Mouse (Mus musculus): ENCODE results near the gene Inpp5d. TPM values are rescaled to one million over a fixed set of nuclear protein-coding genes. Genes with fewer than 3 reads are reported as not detected.

Gene Inpp5d
- total and polyA plus RNA-seq, 2 experiments from 2014 or later: 3.1 to 6.4 TPM

DNA sequence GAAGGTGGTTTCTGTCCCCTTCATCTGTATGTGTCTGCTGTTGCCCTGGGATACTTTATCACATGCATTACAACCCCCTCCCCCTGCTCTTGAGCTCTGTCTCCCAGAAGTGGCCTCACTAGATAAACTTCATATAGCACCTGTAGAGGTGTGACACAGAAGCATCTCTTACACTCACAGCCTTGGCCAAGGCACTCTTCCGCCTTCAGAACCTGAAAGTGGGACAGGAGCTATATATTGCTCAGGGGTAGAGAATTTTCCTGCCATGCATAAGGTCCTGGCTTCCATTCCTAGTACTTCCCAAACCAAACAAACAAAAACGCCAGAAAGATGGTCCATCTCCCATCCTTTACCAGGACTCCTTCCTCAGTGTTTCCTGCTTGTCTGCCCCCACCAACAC, 84.1 kb downstream of the Inpp5d start:
- H3K4me2 ChIP-seq (ENCODE audit: low read depth, low read length, poor library complexity, severe bottlenecking): no peak overlapping the region
- WGBS: 83% methylated on average over 2 of the region's 2 CpGs
- H3K9me3 ChIP-seq (ENCODE audit: low read length): no peaks in the 10 kb centered on the region
- H3K27me3 ChIP-seq (ENCODE audit: insufficient read depth, low read length): no peaks in the 10 kb centered on the region
- H3K4me3 ChIP-seq (ENCODE audit: low read depth, low read length): no peak overlapping the region
- no peak overlapping the region for H3K27ac ChIP-seq (ENCODE audit: low read depth, low read length)
- DNase-seq (ENCODE audit: low spot score) (no peak), ATAC-seq (ENCODE audit: low FRiP score) (no peak)
- no peak overlapping the region for H3K9ac ChIP-seq (replicated peaks; ENCODE audit: low read length, poor library complexity, severe bottlenecking)
- no peaks in the 10 kb centered on the region for H3K36me3 ChIP-seq (ENCODE audit: insufficient read depth, low read length)
- no peak for TF ChIP-seq CTCF (IDR thresholded peaks at IDR 0.05)
- H3K4me1 ChIP-seq (ENCODE audit: insufficient read depth, low read length): no peaks in the 10 kb centered on the region

DNA sequence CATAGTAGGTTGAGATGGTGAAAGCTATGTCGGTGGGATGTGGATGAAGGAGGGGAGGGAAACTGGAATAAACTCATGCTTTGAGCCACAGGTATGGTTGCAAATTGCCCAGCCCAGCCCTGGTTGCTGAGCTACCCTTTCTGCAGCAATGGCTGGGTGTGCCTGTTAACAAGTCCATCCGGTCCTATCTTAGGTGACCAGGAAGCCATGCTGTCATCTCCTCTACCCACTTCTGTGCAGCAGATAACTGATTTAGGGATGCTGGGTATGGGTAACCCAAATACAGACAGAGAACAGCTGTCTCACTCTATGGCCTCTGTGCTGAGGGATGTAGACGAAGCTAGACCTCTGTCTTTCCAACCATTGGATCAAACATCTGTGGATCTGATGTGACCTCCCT, 86.2 kb downstream of the Inpp5d start:
- ATAC-seq (ENCODE audit: low FRiP score) (no peak), DNase-seq (ENCODE audit: low spot score) (no peak)
- WGBS: 91% methylated on average over 3 of the region's 3 CpGs
- no peaks in the 10 kb centered on the region for H3K27me3 ChIP-seq (ENCODE audit: insufficient read depth, low read length)
- H3K4me1 ChIP-seq (ENCODE audit: insufficient read depth, low read length): no peaks in the 10 kb centered on the region; the same call in 1 of the 2 replicates
- no peaks in the 10 kb centered on the region for H3K9me3 ChIP-seq (ENCODE audit: low read length)
- no peak overlapping the region for H3K4me3 ChIP-seq (ENCODE audit: low read depth, low read length)
- TF ChIP-seq CTCF (IDR thresholded peaks at IDR 0.05): no peak
- H3K36me3 ChIP-seq (ENCODE audit: insufficient read depth, low read length): no peaks in the 10 kb centered on the region
- no peak overlapping the region for H3K9ac ChIP-seq (replicated peaks; ENCODE audit: low read length, poor library complexity, severe bottlenecking)
- no peak overlapping the region for H3K27ac ChIP-seq (ENCODE audit: low read depth, low read length)
- no peak overlapping the region for H3K4me2 ChIP-seq (ENCODE audit: low read depth, low read length, poor library complexity, severe bottlenecking)

DNA sequence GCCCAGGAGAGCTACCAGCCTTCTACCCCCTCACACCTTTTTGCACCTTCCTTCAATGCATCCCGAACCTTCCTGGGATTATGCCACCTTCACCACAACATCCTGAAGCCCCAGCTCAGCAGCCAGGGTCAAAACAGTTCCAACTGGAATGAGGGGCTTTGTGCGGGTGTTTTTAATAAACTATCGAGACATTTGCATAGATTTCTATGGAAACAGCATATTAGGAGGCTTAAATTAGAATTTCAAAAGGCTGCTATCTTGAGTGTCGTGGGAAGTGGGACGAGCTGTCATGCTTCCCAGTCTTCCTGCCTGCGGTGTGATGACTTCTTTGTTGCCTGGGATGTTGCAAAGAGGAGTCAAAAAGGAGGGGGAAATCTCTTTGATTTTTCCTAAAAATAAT, 88.9 kb downstream of the Inpp5d start:
- Histone ChIP-seq H3K9me3 (ENCODE audit: low read length) (no peaks in the 10 kb centered on the region), H3K4me2 (ENCODE audit: low read depth, low read length, poor library complexity, severe bottlenecking) (no peak overlapping the region), H3K27ac (ENCODE audit: low read depth, low read length) (peak overlapping the region; percentile 71), H3K4me1 (ENCODE audit: insufficient read depth, low read length) (no peaks in the 10 kb centered on the region; the same call in 1 of the 2 replicates), H3K36me3 (ENCODE audit: insufficient read depth, low read length) (no peaks in the 10 kb centered on the region), H3K4me3 (ENCODE audit: low read depth, low read length) (no peak overlapping the region), H3K27me3 (ENCODE audit: insufficient read depth, low read length) (no peaks in the 10 kb centered on the region), H3K9ac (replicated peaks; ENCODE audit: low read length, poor library complexity, severe bottlenecking) (no peak overlapping the region)
- TF ChIP-seq CTCF (IDR thresholded peaks at IDR 0.05): no peak
- peak; percentile 39 for DNase-seq (ENCODE audit: low spot score)
- ATAC-seq (ENCODE audit: low FRiP score): peak; percentile 55; the same call in 1 of the 2 replicates
- WGBS: 19% methylated on average over 6 of the region's 6 CpGs

DNA sequence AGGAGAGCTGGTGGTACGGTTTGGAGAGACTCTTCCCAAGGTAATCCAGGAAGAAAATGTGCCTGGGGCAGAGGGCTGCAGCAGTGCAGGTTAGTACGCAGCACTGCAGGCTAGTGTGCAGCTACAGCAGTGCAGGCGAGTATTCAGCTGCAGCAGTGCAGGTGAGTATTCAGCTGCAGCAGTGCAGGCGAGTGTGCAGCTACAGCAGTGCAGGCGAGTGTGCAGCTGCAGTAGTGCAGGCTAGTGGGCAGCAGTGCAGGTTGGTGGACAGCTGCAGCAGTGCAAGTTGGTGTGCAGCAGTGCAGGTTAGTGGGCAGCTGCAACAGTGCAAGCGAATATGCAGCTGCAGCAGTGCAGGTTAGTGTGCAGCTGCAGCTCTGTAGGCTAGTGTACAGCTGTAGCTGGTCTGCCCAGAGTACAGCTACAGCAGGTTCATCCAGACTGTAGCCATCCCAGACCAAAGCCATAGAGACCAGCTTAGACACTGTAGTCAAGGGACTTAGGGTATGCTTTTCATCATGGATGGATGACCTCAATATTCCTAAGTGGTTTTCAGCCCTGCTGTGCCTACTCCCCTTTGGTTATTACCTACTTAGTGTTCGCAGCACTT, 89.7 kb downstream of the Inpp5d start:
- H3K9me3 ChIP-seq (ENCODE audit: low read length): no peaks in the 10 kb centered on the region
- no peak overlapping the region for H3K4me3 ChIP-seq (ENCODE audit: low read depth, low read length)
- no peaks in the 10 kb centered on the region; the same call in 1 of the 2 replicates for H3K4me1 ChIP-seq (ENCODE audit: insufficient read depth, low read length)
- H3K27ac ChIP-seq (ENCODE audit: low read depth, low read length): peak overlapping the region; percentile 71
- H3K9ac ChIP-seq (replicated peaks; ENCODE audit: low read length, poor library complexity, severe bottlenecking): no peak overlapping the region
- TF ChIP-seq CTCF (IDR thresholded peaks at IDR 0.05): no peak
- 60% methylated on average over 7 of the region's 7 CpGs for WGBS
- no peak overlapping the region for H3K4me2 ChIP-seq (ENCODE audit: low read depth, low read length, poor library complexity, severe bottlenecking)
- no peaks in the 10 kb centered on the region for H3K36me3 ChIP-seq (ENCODE audit: insufficient read depth, low read length)
- ATAC-seq (ENCODE audit: low FRiP score): peak; percentile 67; the same call in 1 of the 2 replicates
- no peak for DNase-seq (ENCODE audit: low spot score)
- H3K27me3 ChIP-seq (ENCODE audit: insufficient read depth, low read length): no peaks in the 10 kb centered on the region

DNA sequence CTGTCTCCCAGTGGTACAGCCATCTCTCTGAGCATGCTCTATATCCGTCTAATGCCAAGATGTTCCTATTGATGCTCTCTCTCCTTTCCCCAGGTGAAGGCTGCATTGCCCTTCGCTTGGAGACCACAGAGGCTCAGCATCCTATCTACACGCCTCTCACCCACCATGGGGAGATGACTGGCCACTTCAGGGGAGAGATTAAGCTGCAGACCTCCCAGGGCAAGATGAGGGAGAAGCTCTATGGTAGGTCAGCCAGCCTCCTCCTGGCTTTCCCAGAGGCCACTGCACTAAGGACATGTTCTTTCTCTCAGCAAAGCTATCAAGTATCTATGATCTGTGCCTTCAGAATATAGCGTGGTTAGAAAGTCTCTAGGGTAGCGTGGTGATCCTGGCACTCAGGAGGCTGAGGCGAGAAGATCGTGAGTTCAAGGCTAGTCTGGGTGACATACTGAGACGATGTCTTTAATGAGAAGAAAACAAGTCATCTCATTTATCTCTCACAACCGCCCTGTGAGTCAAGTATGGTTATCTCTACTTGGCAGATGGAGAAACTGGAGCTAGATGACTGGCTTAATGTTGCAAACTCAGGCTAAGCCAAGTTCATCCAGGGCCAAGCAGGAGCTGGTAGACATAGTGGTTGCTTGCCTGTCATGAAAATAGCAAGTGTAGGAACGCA, 92.0 kb downstream of the Inpp5d start:
- no peak for ATAC-seq (ENCODE audit: low FRiP score)
- Histone ChIP-seq H3K4me3 (ENCODE audit: low read depth, low read length) (no peak overlapping the region), H3K27me3 (ENCODE audit: insufficient read depth, low read length) (no peaks in the 10 kb centered on the region), H3K27ac (ENCODE audit: low read depth, low read length) (no peak overlapping the region), H3K9ac (replicated peaks; ENCODE audit: low read length, poor library complexity, severe bottlenecking) (no peak overlapping the region), H3K9me3 (ENCODE audit: low read length) (no peaks in the 10 kb centered on the region), H3K36me3 (ENCODE audit: insufficient read depth, low read length) (no peaks in the 10 kb centered on the region), H3K4me1 (ENCODE audit: insufficient read depth, low read length) (no peaks in the 10 kb centered on the region; the same call in 1 of the 2 replicates), H3K4me2 (ENCODE audit: low read depth, low read length, poor library complexity, severe bottlenecking) (no peak overlapping the region)
- DNase-seq (ENCODE audit: low spot score): no peak
- TF ChIP-seq CTCF (IDR thresholded peaks at IDR 0.05): no peak
- 89% methylated on average over 10 of the region's 10 CpGs for WGBS

DNA sequence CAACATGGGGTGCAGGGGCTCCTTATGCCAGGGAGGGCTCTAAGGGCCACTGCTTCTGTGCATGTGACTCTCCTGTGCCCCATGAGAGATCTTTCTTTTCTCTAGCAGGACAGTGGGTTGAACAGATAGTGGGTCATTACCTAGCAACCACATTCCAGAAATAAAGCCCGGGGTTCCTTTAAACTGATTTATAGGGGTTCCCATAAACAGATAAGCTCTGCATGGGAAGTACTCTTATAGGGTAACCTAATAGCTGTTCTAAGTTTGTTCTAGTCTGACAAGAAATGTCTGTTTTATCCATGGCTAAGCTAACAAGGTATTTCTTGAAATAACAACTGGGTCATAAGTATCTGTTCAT, 92.5 kb downstream of the Inpp5d start:
- no peaks in the 10 kb centered on the region for H3K9me3 ChIP-seq (ENCODE audit: low read length)
- WGBS: 84% methylated on average over 1 of the region's 1 CpGs
- no peak overlapping the region for H3K9ac ChIP-seq (replicated peaks; ENCODE audit: low read length, poor library complexity, severe bottlenecking)
- DNase-seq (ENCODE audit: low spot score): no peak
- ATAC-seq (ENCODE audit: low FRiP score): no peak
- no peak overlapping the region for H3K4me3 ChIP-seq (ENCODE audit: low read depth, low read length)
- no peak overlapping the region for H3K4me2 ChIP-seq (ENCODE audit: low read depth, low read length, poor library complexity, severe bottlenecking)
- H3K36me3 ChIP-seq (ENCODE audit: insufficient read depth, low read length): no peaks in the 10 kb centered on the region
- H3K27me3 ChIP-seq (ENCODE audit: insufficient read depth, low read length): no peaks in the 10 kb centered on the region
- no peak for TF ChIP-seq CTCF (IDR thresholded peaks at IDR 0.05)
- no peak overlapping the region for H3K27ac ChIP-seq (ENCODE audit: low read depth, low read length)
- no peaks in the 10 kb centered on the region; the same call in 1 of the 2 replicates for H3K4me1 ChIP-seq (ENCODE audit: insufficient read depth, low read length)

Data from midbrain, postnatal 0 days (tissue).